Mouse (Mus musculus) liver, embryonic 14.5 days (tissue): ENCODE measurements around the gene Fgfr2.

Source experiments
- CTCF ChIP-seq: IDR thresholded peaks from 2 replicates; pipeline ENCODE4 v1.5.1; 2016; ENCODE audit warnings: antibody characterized with exemption, low read depth, control low read depth
- EP300 ChIP-seq: IDR thresholded peaks from 2 replicates; pipeline ENCODE4 v1.6.1; 2016; ENCODE audit warnings: antibody characterized with exemption, low read depth

DNA sequence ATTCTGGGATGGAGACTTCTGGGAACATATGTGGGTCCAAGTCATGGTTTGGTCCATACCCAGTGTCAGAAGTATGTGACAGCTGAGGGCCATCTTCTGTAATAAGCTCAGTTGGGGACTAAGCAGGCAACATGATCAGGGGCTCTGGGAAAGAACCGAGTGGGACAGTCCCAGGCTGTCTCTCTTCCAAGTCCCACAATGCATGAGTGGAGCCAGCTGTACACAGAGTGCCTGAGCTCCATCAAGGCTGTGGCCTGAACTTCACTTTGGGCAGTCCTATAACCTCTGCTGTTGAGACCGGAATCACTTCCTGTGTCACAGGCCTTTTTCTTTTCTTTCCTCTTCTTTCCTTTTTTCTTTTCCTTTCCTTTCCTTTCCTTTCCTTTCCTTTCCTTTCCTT, 44.8 kb upstream of the Fgfr2 start:
- no peak for TF ChIP-seq EP300
- no peak for TF ChIP-seq CTCF
